Comparison of ENCODE assay signal across 12 mouse cellular contexts in genomic region chr9:94704986-94705757, GRCm38 (mm10). TPM values are rescaled to one million over a fixed set of nuclear protein-coding genes. Genes with fewer than 3 reads are reported as not detected.
DNase-seq lines count a peak whose midpoint lies in the region; ATAC-seq and TF ChIP-seq lines count a peak whose summit lies in the region.
"Had no signal": no experiment of that assay in that cellular context is flagged by ENCODE, and none has a peak within 500 bp of the region (broad histone marks: within the 10 kb centered on the region; RNA-seq: fewer than 3 reads in every experiment).

No protein-coding gene starts in this region.

- TF ChIP-seq EP300 in stomach, postnatal 0 days (optimal IDR thresholded peaks at IDR 0.05): no peak

- H3K9me3 ChIP-seq in hindbrain, embryonic 16.5 days (ENCODE audit: control insufficient read depth, low read length): no peaks in the 10 kb centered on the region
- H3K9me3 ChIP-seq in hindbrain, embryonic 11.5 days (ENCODE audit: control insufficient read depth, low read length): no peaks in the 10 kb centered on the region
- H3K9me3 ChIP-seq in stomach, postnatal 0 days (ENCODE audit: control insufficient read depth, low read length): no peaks in the 10 kb centered on the region
- H3K9me3 ChIP-seq in embryonic facial prominence, embryonic 10.5 days: no peaks in the 10 kb centered on the region
- H3K9me3 ChIP-seq: liver, embryonic 12.5 days; midbrain, embryonic 12.5 days had no signal

- 71% methylated on average over 9 of the region's 9 CpGs for WGBS in hindbrain, embryonic 16.5 days
- WGBS in hindbrain, embryonic 11.5 days: 91% methylated on average over 9 of the region's 9 CpGs
- 52% methylated on average over 9 of the region's 9 CpGs for WGBS in stomach, postnatal 0 days
- WGBS in embryonic facial prominence, embryonic 10.5 days: 88% methylated on average over 9 of the region's 9 CpGs

- no peak overlapping the region for H3K9ac ChIP-seq in hindbrain, embryonic 16.5 days (ENCODE audit: low read depth, low read length)
- H3K9ac ChIP-seq in hindbrain, embryonic 11.5 days (ENCODE audit: low read depth, low read length): no peak overlapping the region
- H3K9ac ChIP-seq in stomach, postnatal 0 days (ENCODE audit: low read length): no peak overlapping the region
- H3K9ac ChIP-seq: liver, embryonic 12.5 days; midbrain, embryonic 12.5 days had no signal

- H3K27ac ChIP-seq in hindbrain, embryonic 16.5 days (ENCODE audit: low read depth, low read length): no peak overlapping the region
- H3K27ac ChIP-seq in hindbrain, embryonic 11.5 days (ENCODE audit: low read depth, low read length): no peak overlapping the region
- H3K27ac ChIP-seq in stomach, postnatal 0 days (replicated peaks): no peak overlapping the region; the same call in 1 of the 2 replicates
- H3K27ac ChIP-seq in embryonic facial prominence, embryonic 10.5 days (replicated peaks): no peak overlapping the region
- H3K27ac ChIP-seq: liver, embryonic 12.5 days; midbrain, embryonic 12.5 days had no signal

- no peak overlapping the region for H3K4me3 ChIP-seq in hindbrain, embryonic 16.5 days (ENCODE audit: low read length)
- no peak overlapping the region for H3K4me3 ChIP-seq in hindbrain, embryonic 11.5 days (ENCODE audit: low read depth, low read length)
- no peak overlapping the region for H3K4me3 ChIP-seq in stomach, postnatal 0 days (ENCODE audit: low read depth, low read length)
- no peak overlapping the region for H3K4me3 ChIP-seq in embryonic facial prominence, embryonic 10.5 days
- H3K4me3 ChIP-seq: liver, embryonic 12.5 days; midbrain, embryonic 12.5 days had no signal

- no peak for DNase-seq in hindbrain, embryonic 11.5 days (ENCODE audit: low spot score)
- peak; percentile 32 to 36 for DNase-seq in right cerebral cortex, postnatal 10 days (ENCODE audit: low spot score in 2 of 2)
- no peak for DNase-seq in right cerebral cortex, adult 18-20 months
- peak; percentile 36 for DNase-seq in cerebellum, adult 8-10 months
- DNase-seq in stomach, postnatal 0 days (ENCODE audit: low spot score): no peak
- DNase-seq in embryonic facial prominence, embryonic 10.5 days (ENCODE audit: low spot score): no peak
- DNase-seq: lung, postnatal 10 days had no signal

- no peaks in the 10 kb centered on the region for H3K27me3 ChIP-seq in hindbrain, embryonic 16.5 days (replicated peaks; ENCODE audit: control insufficient read depth, insufficient read depth, low read length)
- H3K27me3 ChIP-seq in hindbrain, embryonic 11.5 days (ENCODE audit: control insufficient read depth, insufficient read depth, low read length): no peaks in the 10 kb centered on the region
- no peaks in the 10 kb centered on the region for H3K27me3 ChIP-seq in stomach, postnatal 0 days (ENCODE audit: control insufficient read depth, insufficient read depth, low read length)
- no peaks in the 10 kb centered on the region for H3K27me3 ChIP-seq in embryonic facial prominence, embryonic 10.5 days (replicated peaks; ENCODE audit: low read depth, poor library complexity, severe bottlenecking)
- H3K27me3 ChIP-seq: liver, embryonic 12.5 days; midbrain, embryonic 12.5 days had no signal

- no peak for TF ChIP-seq CTCF in stomach, postnatal 0 days (IDR thresholded peaks at IDR 0.05; ENCODE audit: low read depth)

- no peaks in the 10 kb centered on the region for H3K36me3 ChIP-seq in hindbrain, embryonic 16.5 days (ENCODE audit: control insufficient read depth, insufficient read depth, low read length)
- no peaks in the 10 kb centered on the region for H3K36me3 ChIP-seq in hindbrain, embryonic 11.5 days (ENCODE audit: control insufficient read depth, insufficient read depth, low read length)
- no peaks in the 10 kb centered on the region for H3K36me3 ChIP-seq in stomach, postnatal 0 days (ENCODE audit: control insufficient read depth, insufficient read depth, low read length)
- no peaks in the 10 kb centered on the region for H3K36me3 ChIP-seq in embryonic facial prominence, embryonic 10.5 days (replicated peaks)
- H3K36me3 ChIP-seq: liver, embryonic 12.5 days; midbrain, embryonic 12.5 days had no signal

- no peak overlapping the region for H3K4me2 ChIP-seq in hindbrain, embryonic 16.5 days (ENCODE audit: low read length)
- no peak overlapping the region for H3K4me2 ChIP-seq in hindbrain, embryonic 11.5 days (replicated peaks; ENCODE audit: low read depth, low read length)
- H3K4me2 ChIP-seq in stomach, postnatal 0 days (replicated peaks; ENCODE audit: low read depth): no peak overlapping the region
- H3K4me2 ChIP-seq: liver, embryonic 12.5 days; midbrain, embryonic 12.5 days had no signal

- ATAC-seq in hindbrain, embryonic 16.5 days: peak; percentile 11; the same call in 1 of the 2 replicates
- no peak for ATAC-seq in hindbrain, embryonic 11.5 days (ENCODE audit: low FRiP score)
- peak; percentile 54; the same call in 1 of the 2 replicates for ATAC-seq in stomach, postnatal 0 days (ENCODE audit: low FRiP score, low TSS enrichment)
- no peak for ATAC-seq in erythroid progenitor cell, adult 5-6 weeks (replicated peaks; ENCODE audit: low FRiP score, poor library complexity, severe bottlenecking)
- ATAC-seq: inflammation-experienced regulatory T-cells, adult 6 months; liver, embryonic 12.5 days had no signal

- no peaks in the 10 kb centered on the region; the same call in 1 of the 2 replicates for H3K4me1 ChIP-seq in hindbrain, embryonic 16.5 days (ENCODE audit: control insufficient read depth, insufficient read depth, low read depth, low read length)
- no peaks in the 10 kb centered on the region for H3K4me1 ChIP-seq in hindbrain, embryonic 11.5 days (replicated peaks; ENCODE audit: control insufficient read depth, insufficient read depth, low read length)
- no peaks in the 10 kb centered on the region for H3K4me1 ChIP-seq in stomach, postnatal 0 days (replicated peaks; ENCODE audit: control insufficient read depth, insufficient read depth)
- H3K4me1 ChIP-seq in embryonic facial prominence, embryonic 10.5 days: peaks cover 23% of the 10 kb centered on the region
- H3K4me1 ChIP-seq: liver, embryonic 12.5 days had no signal

RNA-seq across cellular contexts. Expression of gene Slc9a9, which starts 35.5 kb away (rescaled TPM):
- polyA plus RNA-seq in hindbrain, embryonic 16.5 days (2015; fragmentation: Nextera tagmentation; extraction: Ambion mirVana): 6.9 and 7.0 TPM in 2 replicates
- polyA plus RNA-seq in hindbrain, embryonic 11.5 days (2014; fragmentation: Nextera tagmentation; extraction: Ambion mirVana): 3.5 and 3.8 TPM in 2 replicates
- 3.4 and 3.8 TPM in 2 replicates for polyA plus RNA-seq in stomach, postnatal 0 days (2015; fragmentation: Nextera tagmentation; extraction: Ambion mirVana)
- total RNA-seq in erythroid progenitor cell, adult 5-6 weeks (2015; ENCODE audit: low replicate concordance): 5.4 and 7.9 TPM in 2 replicates
- 3.5 and 13.0 TPM in 2 replicates for total RNA-seq in erythroid progenitor cell, adult 5-6 weeks (2017; ENCODE audit: low replicate concordance)
- 2.0 and 2.6 TPM in 2 replicates for polyA plus RNA-seq in embryonic facial prominence, embryonic 10.5 days (2016; fragmentation: Nextera tagmentation; extraction: Ambion mirVana)

Comparison
In these comparisons a context has a peak if more than half of its experiments do, and no peak if none do; other contexts are left out.
1. ATAC-seq: peak in hindbrain, embryonic 16.5 days (single experiment) and stomach, postnatal 0 days (single experiment); none in hindbrain, embryonic 11.5 days (single experiment) and erythroid progenitor cell, adult 5-6 weeks (single experiment).
2. DNase-seq: peak in right cerebral cortex, postnatal 10 days (2 of 2) and cerebellum, adult 8-10 months (single experiment); none in hindbrain, embryonic 11.5 days (single experiment), right cerebral cortex, adult 18-20 months (single experiment), stomach, postnatal 0 days (single experiment) and embryonic facial prominence, embryonic 10.5 days (single experiment).